Mouse (Mus musculus) olfactory bulb, adult 2 months (tissue): ENCODE measurements around the gene Fmn2.

ENCODE experiments used
- CTCF ChIP-seq: fragments of 200-500 bp; IDR thresholded peaks from 2 replicates; pipeline ENCODE4 v1.5.1; 2012; ENCODE audit warnings: low read depth, mild to moderate bottlenecking, low read length, moderate library complexity; ENCODE audit not compliant: insufficient read depth
- POLR2A ChIP-seq: fragments of 200-500 bp; IDR thresholded peaks from 2 replicates; pipeline ENCODE4 v1.6.1; 2012; ENCODE audit warnings: mild to moderate bottlenecking, low read depth, low read length, moderate library complexity; ENCODE audit not compliant: insufficient read depth

DNA sequence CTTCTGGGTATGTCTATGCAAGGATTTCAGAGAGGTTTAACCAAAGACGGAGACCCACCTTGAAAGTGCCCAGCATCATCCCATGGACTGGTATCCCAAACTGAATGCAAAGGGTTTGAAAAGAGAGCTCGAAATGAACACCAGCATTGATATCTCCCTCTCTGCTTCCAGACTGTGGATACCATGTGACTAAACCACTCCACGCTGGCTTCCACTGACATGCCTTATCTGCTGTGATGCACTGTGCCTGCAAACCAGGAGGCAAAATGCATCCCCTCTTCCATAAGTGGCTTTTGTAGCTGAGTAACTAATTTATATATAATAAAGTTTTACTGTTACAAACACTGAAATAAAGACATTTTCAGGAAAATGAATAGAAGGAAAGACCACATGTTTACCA lies 36.2 kb upstream of the Fmn2 start:
- TF ChIP-seq POLR2A = no peak
- TF ChIP-seq CTCF = no peak
